Mouse (Mus musculus) embryonic fibroblast, embryonic 13.5 days (primary cell): ENCODE data around the gene Ubtd2.

ENCODE experiments used
- CTCF ChIP-seq: IDR thresholded peaks from 2 replicates; pipeline ENCODE4 v1.5.1; 2011; ENCODE audit warnings: mild to moderate bottlenecking, control low read depth, low read length, moderate library complexity, borderline replicate concordance; ENCODE audit not compliant: insufficient read depth
- POLR2A ChIP-seq: IDR thresholded peaks from 2 replicates; pipeline ENCODE4 v1.6.1; 2011; ENCODE audit warnings: low read depth, mild to moderate bottlenecking, control low read depth, low read length, moderate library complexity

- TF ChIP-seq CTCF: no peak
- no peak for TF ChIP-seq POLR2A
Measured at GRCm38 (mm10) chr11:32554141-32555091, 99.2 kb downstream of the Ubtd2 start.
